Mouse (Mus musculus) MEL (cell line): ENCODE measurements at regions not wholly inside any gene's neighbourhood (a gene's known extent, or its start where the extent isn't known, plus 50 kb on each side); places are given as distances from the start of the nearest gene placed in this dataset.

ENCODE experiments used
- DNase-seq: peaks from one replicate; pipeline ENCODE4 v3.0.0; 2011; ENCODE audit warnings: low read depth, low spot score
- H3K27ac ChIP-seq: 2 replicates; pipeline ENCODE4 v1.5.1; 2012; ENCODE audit warnings: low read depth, mild to moderate bottlenecking, control low read depth, low read length, moderate library complexity; ENCODE audit not compliant: control insufficient read depth
- H3K27me3 ChIP-seq, 2 experiments: fragments of 150-350 bp in 1 of 2; sonication (generic) in 1 of 2; 2 replicates each; pipeline ENCODE4 v1.6.1; 2012; ENCODE audit warnings: low read length in 2 of 2, mild to moderate bottlenecking in 2 of 2, improper control_type of control experiment in 1 of 2, moderate library complexity in 1 of 2; ENCODE audit not compliant: insufficient read depth in 2 of 2, control insufficient read depth in 1 of 2
- H3K36me3 ChIP-seq, 2 experiments: 2 replicates each; pipeline ENCODE4 v1.6.1; 2012 to 2014; ENCODE audit warnings: low read length in 2 of 2, improper control_type of control experiment in 1 of 2, inconsistent platforms in 1 of 2, mild to moderate bottlenecking in 1 of 2; ENCODE audit not compliant: insufficient read depth in 2 of 2, control insufficient read depth in 1 of 2
- H3K4me1 ChIP-seq, 2 experiments: fragments of 150-350 bp in 1 of 2; sonication (generic) in 1 of 2; 2 replicates each; pipeline ENCODE4 v1.6.1; 2012; ENCODE audit warnings: low read length in 2 of 2, improper control_type of control experiment in 1 of 2, mild to moderate bottlenecking in 1 of 2; ENCODE audit not compliant: insufficient read depth in 2 of 2, control insufficient read depth in 1 of 2
- H3K4me3 ChIP-seq, 2 experiments: fragments of 150-350 bp in 1 of 2; sonication (generic) in 1 of 2; 2 replicates each; pipeline ENCODE4 v1.5.1; 2012; ENCODE audit warnings: low read depth in 2 of 2, low read length in 2 of 2, mild to moderate bottlenecking in 2 of 2, moderate library complexity in 2 of 2, control low read depth in 1 of 2, improper control_type of control experiment in 1 of 2; ENCODE audit not compliant: control insufficient read depth in 1 of 2, insufficient read depth in 1 of 2
- H3K79me2 ChIP-seq: 2 replicates; pipeline ENCODE4 v1.6.1; 2012; ENCODE audit warnings: mild to moderate bottlenecking, low read length, moderate library complexity; ENCODE audit not compliant: control insufficient read depth, poor library complexity, insufficient read depth
- H3K9ac ChIP-seq: 2 replicates; pipeline ENCODE4 v1.6.1; 2012; ENCODE audit warnings: low read depth, mild to moderate bottlenecking, control low read depth, low read length, moderate library complexity; ENCODE audit not compliant: control insufficient read depth, poor library complexity, severe bottlenecking
- H3K9me3 ChIP-seq: fragments of 150-350 bp; sonication (generic); replicated peaks from 2 replicates; pipeline ENCODE4 v1.6.1; 2012; ENCODE audit warnings: mild to moderate bottlenecking, low read length, improper control_type of control experiment, moderate library complexity; ENCODE audit not compliant: insufficient read depth
- CHD1 ChIP-seq: IDR thresholded peaks from 2 replicates; pipeline ENCODE4 v1.6.1; 2012; ENCODE audit warnings: low read depth, mild to moderate bottlenecking, inconsistent platforms, low read length, improper control_type of control experiment
- CTCF ChIP-seq, 3 experiments: IDR thresholded peaks in 2 of 3; conservative IDR thresholded peaks in 1 of 3; 2 replicates each; pipeline ENCODE4 v1.5.1; 2011 to 2012; ENCODE audit warnings: low read length in 3 of 3, low read depth in 2 of 3, mild to moderate bottlenecking in 2 of 3, improper control_type of control experiment in 1 of 3, inconsistent platforms in 1 of 3, mixed read lengths in 1 of 3, moderate library complexity in 1 of 3; ENCODE audit not compliant: control insufficient read depth in 1 of 3, insufficient read depth in 1 of 3, poor library complexity in 1 of 3, severe bottlenecking in 1 of 3
- ELF1 ChIP-seq: IDR thresholded peaks from 2 replicates; pipeline ENCODE4 v1.6.1; 2014; ENCODE audit warnings: low read depth, mild to moderate bottlenecking, inconsistent platforms, low read length, improper control_type of control experiment, moderate library complexity
- EP300 ChIP-seq, 2 experiments: IDR thresholded peaks; 2 replicates each; pipeline ENCODE4 v1.6.1; 2011; ENCODE audit warnings: improper control_type of control experiment in 2 of 2, low read length in 2 of 2, low read depth in 1 of 2, mild to moderate bottlenecking in 1 of 2
- GATA1 ChIP-seq: IDR thresholded peaks from 2 replicates; pipeline ENCODE4 v1.6.1; 2011; ENCODE audit warnings: low read depth, low read length, improper control_type of control experiment
- KAT2A ChIP-seq: conservative IDR thresholded peaks from 2 replicates; pipeline ENCODE4 v1.6.1; 2012; ENCODE audit warnings: low read depth, low read length, improper control_type of control experiment, inconsistent platforms
- MAFK ChIP-seq: IDR thresholded peaks from 2 replicates; pipeline ENCODE4 v1.6.1; 2011; ENCODE audit warnings: low read depth, mild to moderate bottlenecking, low read length, improper control_type of control experiment, borderline replicate concordance
- MAZ ChIP-seq: IDR thresholded peaks from 2 replicates; pipeline ENCODE4 v1.6.1; 2012; ENCODE audit warnings: low read depth, mild to moderate bottlenecking, inconsistent platforms, low read length, improper control_type of control experiment
- MEF2A ChIP-seq: IDR thresholded peaks from 2 replicates; pipeline ENCODE4 v1.6.1; 2014; ENCODE audit warnings: low read depth, mild to moderate bottlenecking, inconsistent platforms, low read length, improper control_type of control experiment; ENCODE audit not compliant: poor library complexity, insufficient replicate concordance, severe bottlenecking; ENCODE audit errors: extremely low read depth
- POLR2AphosphoS2 ChIP-seq: IDR thresholded peaks from 2 replicates; pipeline ENCODE4 v1.6.1; 2011; ENCODE audit warnings: low read length, improper control_type of control experiment
- POLR2AphosphoS5 ChIP-seq: IDR thresholded peaks from 2 replicates; pipeline ENCODE4 v1.6.1; 2012; ENCODE audit warnings: low read depth, borderline replicate concordance, mild to moderate bottlenecking, inconsistent platforms, low read length, moderate library complexity, mixed read lengths
- RCOR1 ChIP-seq: IDR thresholded peaks from 2 replicates; pipeline ENCODE4 v1.6.1; 2012; ENCODE audit warnings: low read depth, mild to moderate bottlenecking, inconsistent platforms, low read length, improper control_type of control experiment
- SIN3A ChIP-seq: IDR thresholded peaks from 2 replicates; pipeline ENCODE4 v1.6.1; 2012; ENCODE audit warnings: low read length, improper control_type of control experiment, inconsistent platforms
- SMC3 ChIP-seq: IDR thresholded peaks from 2 replicates; pipeline ENCODE4 v1.6.1; 2011; ENCODE audit warnings: low read depth, low read length, improper control_type of control experiment
- TCF12 ChIP-seq: IDR thresholded peaks from 2 replicates; pipeline ENCODE4 v1.6.1; 2014; ENCODE audit warnings: low read depth, mild to moderate bottlenecking, inconsistent platforms, low read length, improper control_type of control experiment, moderate library complexity
- UBTF ChIP-seq: IDR thresholded peaks from 2 replicates; pipeline ENCODE4 v1.6.1; 2012; ENCODE audit warnings: low read depth, mild to moderate bottlenecking, inconsistent platforms, low read length, improper control_type of control experiment, moderate library complexity, borderline replicate concordance; ENCODE audit not compliant: insufficient read depth
- USF1 ChIP-seq: IDR thresholded peaks from 2 replicates; pipeline ENCODE4 v1.6.1; 2014; ENCODE audit warnings: low read depth, mild to moderate bottlenecking, inconsistent platforms, low read length, improper control_type of control experiment, moderate library complexity
- USF2 ChIP-seq, 2 experiments: IDR thresholded peaks; 2 replicates each; pipeline ENCODE4 v1.6.1; 2011 to 2012; ENCODE audit warnings: improper control_type of control experiment in 2 of 2, low read length in 2 of 2, borderline replicate concordance in 1 of 2, inconsistent platforms in 1 of 2, low read depth in 1 of 2, mild to moderate bottlenecking in 1 of 2; ENCODE audit not compliant: insufficient read depth in 1 of 2

GRCm38 (mm10) chr7:61683080-61683479 lies 663.3 kb upstream of the Ndn start:
- Histone ChIP-seq H3K9me3 (no peaks in the 10 kb centered on the region), H3K27ac (no peak overlapping the region), H3K79me2 (no peaks in the 10 kb centered on the region), H3K9ac (no peak overlapping the region), H3K36me3 (no peaks in the 10 kb centered on the region), H3K4me3 (no peak overlapping the region), H3K4me1 (no peaks in the 10 kb centered on the region), H3K27me3 (no peaks in the 10 kb centered on the region)
- no peak for TF ChIP-seq GATA1
- no peak for TF ChIP-seq CTCF (IDR thresholded peaks at IDR 0.05 in 2 of 3, conservative IDR thresholded peaks at IDR 0.05 in 1 of 3; ENCODE audit: control insufficient read depth in 1 of 3, insufficient read depth in 1 of 3, low read depth in 2 of 3, low read length in 3 of 3, poor library complexity in 1 of 3, severe bottlenecking in 1 of 3)
- TF ChIP-seq MAFK, result no peak
- no peak for TF ChIP-seq POLR2AphosphoS5
- no peak for TF ChIP-seq MAZ
- no peak for TF ChIP-seq USF1
- no peak for TF ChIP-seq ELF1
- TF ChIP-seq KAT2A, result no peak
- TF ChIP-seq EP300 (IDR thresholded peaks at IDR 0.05; ENCODE audit: low read depth in 1 of 2, low read length in 2 of 2), result no peak
- no peak for TF ChIP-seq RCOR1
- no peak for TF ChIP-seq SMC3
- no peak for TF ChIP-seq POLR2AphosphoS2
- DNase-seq, result no peak

- Histone ChIP-seq H3K9me3 (no peaks in the 10 kb centered on the region), H3K36me3 (no peaks in the 10 kb centered on the region), H3K27me3 (no peaks in the 10 kb centered on the region), H3K9ac (no peak overlapping the region), H3K4me1 (no peaks in the 10 kb centered on the region), H3K4me3 (no peak overlapping the region), H3K79me2 (no peaks in the 10 kb centered on the region), H3K27ac (no peak overlapping the region)
- no peak for DNase-seq
- TF ChIP-seq KAT2A, result no peak
- TF ChIP-seq USF2 (IDR thresholded peaks at IDR 0.05; ENCODE audit: borderline replicate concordance in 1 of 2, insufficient read depth in 1 of 2, low read depth in 1 of 2, low read length in 2 of 2), result no peak
- no peak for TF ChIP-seq CHD1
- TF ChIP-seq TCF12, result no peak
- no peak for TF ChIP-seq UBTF
- TF ChIP-seq MEF2A, result no peak
- TF ChIP-seq SIN3A, result no peak
Measured at GRCm38 (mm10) chr7:61685052-61685655, 661.2 kb upstream of the Ndn start.
